Mouse (Mus musculus) liver, embryonic 15.5 days (tissue): ENCODE measurements at regions not wholly inside any gene's neighbourhood (a gene's known extent, or its start where the extent isn't known, plus 50 kb on each side); places are given as distances from the start of the nearest gene placed in this dataset.

Experiments
- ATAC-seq: fragments of 200-750 bp; cut with Nextera tagmentation; 2 replicates; pipeline ENCODE4 v1.8.0; 2017; ENCODE audit warnings: moderate number of reproducible peaks, mild to moderate bottlenecking, moderate library complexity; ENCODE audit not compliant: insufficient read depth
- H3K27ac ChIP-seq: fragments of 300-500 bp; sonication (generic); replicated peaks from 2 replicates; pipeline ENCODE4 v1.5.1; 2015; ENCODE audit warnings: mild to moderate bottlenecking, inconsistent platforms
- H3K27me3 ChIP-seq: fragments of 300-500 bp; sonication (generic); 2 replicates; pipeline ENCODE4 v1.6.1; 2015; ENCODE audit warnings: mild to moderate bottlenecking, inconsistent platforms
- H3K36me3 ChIP-seq: fragments of 300-500 bp; sonication (generic); replicated peaks from 2 replicates; pipeline ENCODE4 v1.6.1; 2015; ENCODE audit warnings: moderate library complexity, mild to moderate bottlenecking, inconsistent platforms
- H3K4me1 ChIP-seq: fragments of 300-500 bp; sonication (generic); replicated peaks from 2 replicates; pipeline ENCODE4 v1.6.1; 2015; ENCODE audit warnings: inconsistent platforms
- H3K4me2 ChIP-seq: fragments of 300-500 bp; sonication (generic); 2 replicates; pipeline ENCODE4 v1.6.1; 2015; ENCODE audit warnings: moderate library complexity, mild to moderate bottlenecking, inconsistent platforms
- H3K4me3 ChIP-seq: fragments of 300-500 bp; sonication (generic); replicated peaks from 2 replicates; pipeline ENCODE4 v1.5.1; 2015; ENCODE audit warnings: mild to moderate bottlenecking, inconsistent platforms
- H3K9ac ChIP-seq: fragments of 300-500 bp; sonication (generic); 2 replicates; pipeline ENCODE4 v1.6.1; 2015; ENCODE audit warnings: moderate library complexity, mild to moderate bottlenecking, inconsistent platforms
- H3K9me3 ChIP-seq: fragments of 300-500 bp; sonication (generic); replicated peaks from 2 replicates; pipeline ENCODE4 v1.6.1; 2016; ENCODE audit warnings: inconsistent platforms
- WGBS: fragments of 180-500 bp; shearing (Covaris S2); methylation state at CpG from one replicate; pipeline ENCODE4 v1.1.7; 2015; ENCODE audit warnings: mixed read lengths; ENCODE audit not compliant: insufficient replicate concordance; 5-methylcytosine and 5-hydroxymethylcytosine counted together

GRCm38 (mm10) chr5:119584389-119584788 lies 86.1 kb upstream of the Tbx3 start:
- Histone ChIP-seq H3K36me3 (no peaks in the 10 kb centered on the region), H3K27me3 (no peaks in the 10 kb centered on the region), H3K9me3 (no peaks in the 10 kb centered on the region), H3K4me3 (no peak overlapping the region), H3K4me1 (no peaks in the 10 kb centered on the region), H3K9ac (no peak overlapping the region), H3K27ac (no peak overlapping the region), H3K4me2 (no peak overlapping the region)
- ATAC-seq = no peak
- 26% methylated on average over 2 of the region's 2 CpGs for WGBS

GRCm38 (mm10) chr5:119584914-119585313 lies 85.6 kb upstream of the Tbx3 start:
- Histone ChIP-seq H3K27me3 (no peaks in the 10 kb centered on the region), H3K4me3 (no peak overlapping the region), H3K9ac (no peak overlapping the region), H3K4me1 (no peaks in the 10 kb centered on the region), H3K9me3 (no peaks in the 10 kb centered on the region), H3K36me3 (no peaks in the 10 kb centered on the region), H3K27ac (no peak overlapping the region), H3K4me2 (no peak overlapping the region)
- WGBS = 73% methylated on average over 5 of the region's 5 CpGs
- no peak for ATAC-seq

- no peak overlapping the region for H3K4me2 ChIP-seq
- no peak for ATAC-seq
- no peaks in the 10 kb centered on the region for H3K36me3 ChIP-seq
- no peak overlapping the region for H3K27ac ChIP-seq
- no peaks in the 10 kb centered on the region for H3K4me1 ChIP-seq
- 59% methylated on average over 12 of the region's 12 CpGs for whole genome bisulfite sequencing
- H3K9me3 ChIP-seq = no peaks in the 10 kb centered on the region
- H3K27me3 ChIP-seq = no peaks in the 10 kb centered on the region
- no peak overlapping the region for H3K9ac ChIP-seq
- H3K4me3 ChIP-seq = no peak overlapping the region
These were observed 83.9 kb upstream of the Tbx3 start for GRCm38 (mm10) chr5:119586391-119587058.

GRCm38 (mm10) chr5:119587239-119587811 lies 83.1 kb upstream of the Tbx3 start:
- no peak overlapping the region for H3K27ac ChIP-seq
- H3K4me2 ChIP-seq = no peak overlapping the region
- H3K4me1 ChIP-seq = no peaks in the 10 kb centered on the region
- H3K36me3 ChIP-seq = no peaks in the 10 kb centered on the region
- H3K9ac ChIP-seq = no peak overlapping the region
- no peak for ATAC-seq
- WGBS = 61% methylated on average over 12 of the region's 12 CpGs
- no peaks in the 10 kb centered on the region for H3K27me3 ChIP-seq
- no peaks in the 10 kb centered on the region for H3K9me3 ChIP-seq
- H3K4me3 ChIP-seq = no peak overlapping the region

- Histone ChIP-seq H3K9ac (no peak overlapping the region), H3K4me2 (no peak overlapping the region), H3K4me3 (no peak overlapping the region), H3K27ac (no peak overlapping the region), H3K4me1 (no peaks in the 10 kb centered on the region), H3K27me3 (no peaks in the 10 kb centered on the region), H3K36me3 (no peaks in the 10 kb centered on the region), H3K9me3 (no peaks in the 10 kb centered on the region)
- 13% methylated on average over 9 of the region's 9 CpGs for WGBS
- ATAC-seq = no peak
These were observed 81.9 kb upstream of the Tbx3 start for GRCm38 (mm10) chr5:119588340-119589272.

GRCm38 (mm10) chr5:119591271-119591670 lies 79.2 kb upstream of the Tbx3 start:
- Histone ChIP-seq H3K4me1 (no peaks in the 10 kb centered on the region), H3K9ac (no peak overlapping the region), H3K36me3 (no peaks in the 10 kb centered on the region), H3K27ac (no peak overlapping the region), H3K27me3 (no peaks in the 10 kb centered on the region), H3K4me3 (no peak overlapping the region), H3K9me3 (no peaks in the 10 kb centered on the region), H3K4me2 (no peak overlapping the region)
- no peak for ATAC-seq
- 48% methylated on average over 5 of the region's 5 CpGs for WGBS

- H3K27ac ChIP-seq = no peak overlapping the region
- WGBS = 61% methylated on average over 10 of the region's 10 CpGs
- ATAC-seq = no peak
- no peak overlapping the region for H3K4me3 ChIP-seq
- H3K9ac ChIP-seq = no peak overlapping the region
- H3K4me1 ChIP-seq = no peaks in the 10 kb centered on the region
- H3K36me3 ChIP-seq = no peaks in the 10 kb centered on the region
- no peaks in the 10 kb centered on the region for H3K27me3 ChIP-seq
- H3K9me3 ChIP-seq = no peaks in the 10 kb centered on the region
- H3K4me2 ChIP-seq = no peak overlapping the region
These were observed 77.6 kb upstream of the Tbx3 start for GRCm38 (mm10) chr5:119592891-119593290.

- Histone ChIP-seq H3K9ac (no peak overlapping the region), H3K4me3 (no peak overlapping the region), H3K36me3 (no peaks in the 10 kb centered on the region), H3K4me1 (no peaks in the 10 kb centered on the region), H3K27ac (no peak overlapping the region), H3K27me3 (no peaks in the 10 kb centered on the region), H3K4me2 (no peak overlapping the region), H3K9me3 (no peaks in the 10 kb centered on the region)
- no peak for ATAC-seq
- WGBS = 57% methylated on average over 8 of the region's 8 CpGs
These were observed 75.9 kb upstream of the Tbx3 start for GRCm38 (mm10) chr5:119594541-119594940.

GRCm38 (mm10) chr5:119596295-119596993 lies 74.0 kb upstream of the Tbx3 start:
- Histone ChIP-seq H3K36me3 (no peaks in the 10 kb centered on the region), H3K4me2 (no peak overlapping the region), H3K27me3 (no peaks in the 10 kb centered on the region), H3K27ac (no peak overlapping the region), H3K9ac (no peak overlapping the region), H3K4me1 (no peaks in the 10 kb centered on the region), H3K4me3 (no peak overlapping the region), H3K9me3 (no peaks in the 10 kb centered on the region)
- no peak for ATAC-seq
- WGBS = 73% methylated on average over 19 of the region's 19 CpGs

GRCm38 (mm10) chr5:119596994-119597391 lies 73.5 kb upstream of the Tbx3 start:
- no peak overlapping the region for H3K27ac ChIP-seq
- no peak overlapping the region for H3K4me2 ChIP-seq
- no peaks in the 10 kb centered on the region for H3K27me3 ChIP-seq
- no peaks in the 10 kb centered on the region for H3K36me3 ChIP-seq
- WGBS = 56% methylated on average over 7 of the region's 8 CpGs
- H3K4me1 ChIP-seq = no peaks in the 10 kb centered on the region
- H3K9ac ChIP-seq = no peak overlapping the region
- H3K9me3 ChIP-seq = no peaks in the 10 kb centered on the region
- ATAC-seq = no peak
- H3K4me3 ChIP-seq = no peak overlapping the region

GRCm38 (mm10) chr5:119597530-119597929 lies 72.9 kb upstream of the Tbx3 start:
- H3K36me3 ChIP-seq = no peaks in the 10 kb centered on the region
- no peak overlapping the region for H3K27ac ChIP-seq
- ATAC-seq = no peak
- no peaks in the 10 kb centered on the region for H3K4me1 ChIP-seq
- H3K9ac ChIP-seq = no peak overlapping the region
- H3K27me3 ChIP-seq = no peaks in the 10 kb centered on the region
- WGBS = 64% methylated on average over 3 of the region's 3 CpGs
- H3K9me3 ChIP-seq = no peaks in the 10 kb centered on the region
- H3K4me3 ChIP-seq = no peak overlapping the region
- no peak overlapping the region for H3K4me2 ChIP-seq
